Mouse (Mus musculus) forebrain, postnatal 0 days (tissue): ENCODE measurements around the gene Myo16. TPM values are rescaled to one million over a fixed set of nuclear protein-coding genes. Genes with fewer than 3 reads are reported as not detected.

Experiments
- ATAC-seq: fragments of 200-750 bp; cut with Nextera tagmentation; 2 replicates; pipeline ENCODE4 v1.8.0; 2017; ENCODE audit warnings: mild to moderate bottlenecking, moderate library complexity
- DNase-seq: peaks from one replicate; pipeline ENCODE4 v3.0.0-alpha.2; 2015
- H3K27ac ChIP-seq: fragments of 300-500 bp; sonication (generic); 2 replicates; pipeline ENCODE4 v1.5.1; 2014; ENCODE audit warnings: low read depth, mild to moderate bottlenecking, antibody characterized with exemption, low read length, moderate library complexity, mixed read lengths
- H3K27me3 ChIP-seq: fragments of 300-500 bp; sonication (generic); 2 replicates; pipeline ENCODE4 v1.6.1; 2014; ENCODE audit warnings: mild to moderate bottlenecking, low read length, mixed read lengths; ENCODE audit not compliant: insufficient read depth
- H3K36me3 ChIP-seq: fragments of 300-500 bp; sonication (generic); 2 replicates; pipeline ENCODE4 v1.6.1; 2014; ENCODE audit warnings: mild to moderate bottlenecking, moderate library complexity; ENCODE audit not compliant: insufficient read depth
- H3K4me1 ChIP-seq: fragments of 300-500 bp; sonication (generic); 2 replicates; pipeline ENCODE4 v1.6.1; 2014; ENCODE audit warnings: antibody characterized with exemption; ENCODE audit not compliant: insufficient read depth
- H3K4me2 ChIP-seq: fragments of 300-500 bp; sonication (generic); 2 replicates; pipeline ENCODE4 v1.6.1; 2014; ENCODE audit warnings: low read depth, mild to moderate bottlenecking, moderate library complexity
- H3K4me3 ChIP-seq: fragments of 300-500 bp; sonication (generic); 2 replicates; pipeline ENCODE4 v1.5.1; 2014; ENCODE audit warnings: low read depth, low read length, mixed read lengths
- H3K9ac ChIP-seq: fragments of 300-500 bp; sonication (generic); 2 replicates; pipeline ENCODE4 v1.6.1; 2014; ENCODE audit warnings: mild to moderate bottlenecking
- H3K9me3 ChIP-seq: fragments of 300-500 bp; sonication (generic); 2 replicates; pipeline ENCODE4 v1.6.1; 2016; ENCODE audit warnings: low read length
- CTCF ChIP-seq: sonication (generic); IDR thresholded peaks from 2 replicates; pipeline ENCODE4 v1.5.1; 2016; ENCODE audit warnings: antibody characterized with exemption, control low read depth, low read depth
- WGBS: fragments of 180-500 bp; shearing (Covaris S2); extraction: QIAGEN DNeasy Blood & Tissue Kit; methylation state at CpG from one replicate; pipeline ENCODE4 v1.1.7; 2014; 5-methylcytosine and 5-hydroxymethylcytosine counted together
- polyA plus RNA-seq: library from polyadenylated mRNA; unstranded; fragments of >200 nt; fragmentation: Nextera tagmentation; extraction: Ambion mirVana; gene quantifications from 2 replicates; pipeline ENCODE4 v1.2.1, GENCODE M21; 2015
- total RNA-seq: library from RNA; depleted of rRNA; stranded (reverse); fragments of >200 nt; gene quantifications from 2 replicates; pipeline ENCODE4 v1.2.3, GENCODE M21; 2014

The Myo16 gene
- total and polyA plus RNA-seq, 2 experiments from 2014 or later = 5.5 to 58.6 TPM

DNA sequence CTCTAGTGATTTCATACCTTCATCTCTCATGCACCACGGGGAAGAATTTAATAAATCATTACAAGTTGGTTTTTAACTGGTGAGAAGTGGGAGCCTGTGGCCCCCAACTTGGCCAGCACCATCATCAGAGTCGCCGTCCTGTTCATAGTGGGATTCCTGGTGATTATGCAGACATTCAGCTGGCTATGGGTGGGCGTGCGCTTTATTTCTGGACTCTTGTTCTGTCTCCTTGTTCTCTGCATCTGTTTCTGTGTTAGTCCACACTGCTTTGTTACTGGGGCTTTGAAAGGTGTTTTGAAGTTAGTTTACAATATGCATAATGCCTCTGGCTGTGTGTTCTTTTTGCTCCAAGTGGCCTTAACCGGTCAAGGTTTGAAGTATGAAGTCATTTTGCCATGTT lies 439.2 kb downstream of the Myo16 start:
- no peaks in the 10 kb centered on the region for H3K27me3 ChIP-seq
- H3K27ac ChIP-seq = no peak overlapping the region
- TF ChIP-seq CTCF = no peak
- WGBS = 86% methylated on average over 6 of the region's 6 CpGs
- no peaks in the 10 kb centered on the region for H3K4me1 ChIP-seq
- no peak overlapping the region for H3K4me2 ChIP-seq
- DNase-seq (no peak), ATAC-seq (no peak)
- H3K36me3 ChIP-seq = no peaks in the 10 kb centered on the region; the same call in 1 of the 2 replicates
- no peak overlapping the region for H3K4me3 ChIP-seq
- no peaks in the 10 kb centered on the region for H3K9me3 ChIP-seq
- H3K9ac ChIP-seq = no peak overlapping the region

DNA sequence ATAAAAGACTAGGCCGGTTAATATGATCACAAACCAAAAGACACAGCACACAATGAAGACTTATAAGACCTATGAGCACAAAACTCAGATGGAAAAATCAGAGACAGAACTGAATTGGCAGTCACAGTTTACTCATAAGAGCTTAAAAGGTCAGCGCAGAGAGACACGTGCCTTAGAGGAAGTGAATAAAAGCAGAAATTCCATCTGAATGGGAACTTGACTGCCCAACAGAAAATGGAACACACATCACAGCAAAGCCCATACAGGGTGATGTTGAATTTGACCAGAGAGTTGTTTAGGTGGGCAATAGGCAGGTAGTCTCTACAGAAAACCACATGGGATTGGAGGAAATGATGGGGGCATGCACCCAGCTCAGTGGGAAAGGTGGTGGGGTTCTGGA lies 442.6 kb downstream of the Myo16 start:
- no peak for TF ChIP-seq CTCF
- Histone ChIP-seq H3K4me3 (no peak overlapping the region), H3K9ac (no peak overlapping the region), H3K36me3 (no peaks in the 10 kb centered on the region; the same call in 1 of the 2 replicates), H3K4me1 (no peaks in the 10 kb centered on the region), H3K4me2 (no peak overlapping the region), H3K9me3 (no peaks in the 10 kb centered on the region), H3K27me3 (no peaks in the 10 kb centered on the region), H3K27ac (no peak overlapping the region)
- no peak for ATAC-seq
- 83% methylated on average over 3 of the region's 3 CpGs for WGBS
- DNase-seq = no peak

DNA sequence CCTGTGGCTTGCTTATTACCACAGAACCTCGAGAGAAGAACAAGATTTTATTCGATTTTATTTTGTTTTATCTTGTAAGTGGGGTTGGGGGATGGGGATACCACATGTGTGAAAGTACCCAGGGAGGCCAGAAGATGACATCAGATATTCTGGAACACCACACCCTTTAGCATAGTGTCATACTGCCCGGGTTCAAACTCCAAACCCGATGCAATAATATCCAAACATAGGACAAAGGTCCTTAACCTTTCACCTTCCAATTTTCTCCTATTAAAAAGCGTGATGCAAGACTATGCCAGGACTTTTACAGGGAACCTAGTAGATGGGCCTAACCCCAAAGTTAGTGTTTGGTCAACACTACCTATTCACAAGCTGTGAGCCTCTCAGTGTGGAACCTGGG lies 443.9 kb downstream of the Myo16 start:
- no peak for ATAC-seq
- H3K9ac ChIP-seq = no peak overlapping the region
- no peaks in the 10 kb centered on the region for H3K4me1 ChIP-seq
- H3K4me2 ChIP-seq = no peak overlapping the region
- H3K4me3 ChIP-seq = no peak overlapping the region
- no peak overlapping the region for H3K27ac ChIP-seq
- TF ChIP-seq CTCF = no peak
- no peaks in the 10 kb centered on the region for H3K27me3 ChIP-seq
- H3K9me3 ChIP-seq = no peaks in the 10 kb centered on the region
- WGBS = 87% methylated on average over 5 of the region's 5 CpGs
- H3K36me3 ChIP-seq = no peaks in the 10 kb centered on the region; the same call in 1 of the 2 replicates
- DNase-seq = no peak

DNA sequence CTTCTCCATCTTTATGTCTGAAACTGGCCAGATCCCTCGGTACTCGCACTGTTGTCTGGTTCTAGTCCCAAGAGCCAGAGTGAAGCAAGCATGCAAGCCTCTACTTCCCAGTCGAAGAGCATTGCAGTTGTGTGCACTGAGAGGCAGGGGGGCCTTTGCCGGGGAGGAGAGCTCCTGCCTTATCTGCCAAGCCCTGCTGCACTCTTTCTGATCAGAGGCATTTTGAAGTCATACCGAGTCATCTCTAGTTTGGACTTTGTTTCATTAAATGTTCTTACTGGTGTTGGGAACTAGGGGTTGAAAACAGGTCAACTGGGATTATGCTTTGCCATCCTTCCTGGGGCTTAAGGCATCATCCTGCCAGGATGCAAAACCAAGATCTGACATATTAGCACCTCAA lies 445.2 kb downstream of the Myo16 start:
- no peaks in the 10 kb centered on the region for H3K4me1 ChIP-seq
- TF ChIP-seq CTCF = no peak
- H3K9me3 ChIP-seq = no peaks in the 10 kb centered on the region
- no peaks in the 10 kb centered on the region for H3K27me3 ChIP-seq
- no peak overlapping the region for H3K9ac ChIP-seq
- H3K27ac ChIP-seq = no peak overlapping the region
- DNase-seq (no peak), ATAC-seq (no peak)
- no peaks in the 10 kb centered on the region; the same call in 1 of the 2 replicates for H3K36me3 ChIP-seq
- 88% methylated on average over 5 of the region's 5 CpGs for WGBS
- H3K4me3 ChIP-seq = no peak overlapping the region
- H3K4me2 ChIP-seq = no peak overlapping the region

DNA sequence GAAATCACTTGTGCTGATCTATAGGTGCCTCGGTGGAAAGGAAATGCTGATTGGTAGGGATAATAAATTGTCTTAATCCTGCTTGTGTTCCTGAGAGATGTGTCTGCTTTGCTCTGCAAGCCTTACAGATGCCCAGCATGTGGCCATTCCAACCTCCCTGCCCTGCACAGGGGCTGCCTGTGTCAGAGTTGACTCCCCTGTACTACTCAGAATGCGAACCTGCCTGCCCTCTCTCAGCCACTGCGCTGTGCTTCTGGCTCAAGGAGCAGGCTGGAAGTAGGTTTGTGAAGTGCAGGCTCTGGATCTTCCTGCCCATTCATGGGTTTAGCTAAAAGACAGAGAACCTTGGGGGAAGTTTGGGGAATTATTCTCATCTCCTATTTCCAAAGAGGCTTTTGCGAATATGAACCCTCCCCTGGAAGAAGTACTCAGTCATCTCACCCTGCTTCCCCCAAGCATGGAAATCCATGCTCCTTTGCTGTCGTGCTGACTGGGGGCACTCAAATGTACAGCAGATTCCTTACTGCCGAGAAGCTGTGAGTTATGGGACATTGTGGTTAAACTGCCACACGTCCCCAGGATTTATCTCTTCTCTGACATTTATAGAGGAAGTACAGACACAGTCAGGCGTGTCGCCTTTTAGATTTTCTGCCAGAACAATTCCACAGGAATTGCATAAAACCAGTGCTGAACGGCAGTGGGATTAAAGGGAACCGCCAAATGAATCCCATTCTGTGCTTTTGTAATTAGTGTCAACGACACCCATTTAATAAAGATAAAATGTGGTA lies 452.5 kb downstream of the Myo16 start:
- Histone ChIP-seq H3K27me3 (no peaks in the 10 kb centered on the region), H3K27ac (no peak overlapping the region), H3K4me2 (no peak overlapping the region), H3K36me3 (no peaks in the 10 kb centered on the region), H3K9me3 (no peaks in the 10 kb centered on the region), H3K4me1 (no peaks in the 10 kb centered on the region), H3K9ac (no peak overlapping the region), H3K4me3 (no peak overlapping the region)
- DNase-seq (no peak), ATAC-seq (no peak)
- WGBS = 35% methylated on average over 12 of the region's 12 CpGs
- no peak for TF ChIP-seq CTCF

DNA sequence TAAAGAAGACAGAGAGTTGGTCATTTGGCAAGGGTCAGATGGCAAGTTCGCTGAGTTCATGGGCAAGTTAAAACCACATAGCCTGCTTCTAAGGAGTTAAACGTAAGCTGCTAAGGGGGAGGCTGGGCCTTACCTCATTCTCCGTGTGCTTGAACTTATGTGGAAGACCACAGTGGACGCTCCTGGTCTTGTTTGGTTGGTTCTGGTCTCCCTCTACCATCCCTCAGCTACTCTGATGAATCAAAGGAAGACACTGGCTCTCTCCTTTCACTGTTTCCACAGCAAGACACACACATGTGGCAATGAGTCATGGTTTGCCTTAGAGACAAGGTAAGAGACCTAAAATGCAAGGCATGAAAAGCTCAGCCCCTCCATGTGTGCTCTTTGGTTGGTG lies 453.1 kb downstream of the Myo16 start:
- Histone ChIP-seq H3K4me1 (no peaks in the 10 kb centered on the region), H3K4me2 (no peak overlapping the region), H3K9me3 (no peaks in the 10 kb centered on the region), H3K9ac (no peak overlapping the region), H3K36me3 (no peaks in the 10 kb centered on the region), H3K27me3 (no peaks in the 10 kb centered on the region), H3K4me3 (no peak overlapping the region), H3K27ac (no peak overlapping the region)
- no peak for ATAC-seq
- WGBS = 65% methylated on average over 4 of the region's 4 CpGs
- no peak for TF ChIP-seq CTCF
- DNase-seq = no peak

DNA sequence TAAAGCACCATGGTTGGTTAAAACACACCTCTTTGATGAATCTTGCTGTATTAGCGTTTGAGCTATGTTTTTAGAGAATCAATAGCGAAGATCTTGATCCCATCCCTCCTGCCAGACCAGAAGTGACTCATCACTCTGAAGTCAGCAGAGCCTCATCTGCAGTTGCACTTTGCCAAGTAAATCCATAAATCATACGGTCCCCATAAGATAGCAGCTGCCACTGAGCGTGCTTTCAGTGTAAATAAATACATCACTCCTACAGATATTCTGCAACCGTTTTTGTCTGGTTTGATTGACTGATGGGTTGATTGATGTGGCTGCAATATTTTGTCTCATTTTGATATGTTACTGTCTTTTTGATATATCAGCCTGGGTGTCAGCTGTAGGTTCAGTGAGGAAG lies 457.9 kb downstream of the Myo16 start:
- H3K36me3 ChIP-seq = no peaks in the 10 kb centered on the region
- no peak overlapping the region for H3K4me2 ChIP-seq
- no peak overlapping the region for H3K27ac ChIP-seq
- TF ChIP-seq CTCF = no peak
- H3K27me3 ChIP-seq = no peaks in the 10 kb centered on the region
- no peak for DNase-seq
- WGBS = 76% methylated on average over 5 of the region's 5 CpGs
- H3K4me3 ChIP-seq = no peak overlapping the region
- no peak for ATAC-seq
- no peaks in the 10 kb centered on the region for H3K4me1 ChIP-seq
- H3K9ac ChIP-seq = no peak overlapping the region
- H3K9me3 ChIP-seq = no peaks in the 10 kb centered on the region
